Mouse (Mus musculus) naive thymus-derived CD4-positive, alpha-beta T cell, adult 2 months (primary cell): ENCODE results near the gene Rbak.
"Not testable (repeated sequence)": the region's sequence is repeated elsewhere in the genome, so short reads cannot be mapped to it uniquely, and the experiment has no call there.

Experiments
- DNase-seq: peaks from one replicate; pipeline ENCODE4 v3.0.0-alpha.2; 2011; ENCODE audit warnings: low read depth

Rbak gene

DNA sequence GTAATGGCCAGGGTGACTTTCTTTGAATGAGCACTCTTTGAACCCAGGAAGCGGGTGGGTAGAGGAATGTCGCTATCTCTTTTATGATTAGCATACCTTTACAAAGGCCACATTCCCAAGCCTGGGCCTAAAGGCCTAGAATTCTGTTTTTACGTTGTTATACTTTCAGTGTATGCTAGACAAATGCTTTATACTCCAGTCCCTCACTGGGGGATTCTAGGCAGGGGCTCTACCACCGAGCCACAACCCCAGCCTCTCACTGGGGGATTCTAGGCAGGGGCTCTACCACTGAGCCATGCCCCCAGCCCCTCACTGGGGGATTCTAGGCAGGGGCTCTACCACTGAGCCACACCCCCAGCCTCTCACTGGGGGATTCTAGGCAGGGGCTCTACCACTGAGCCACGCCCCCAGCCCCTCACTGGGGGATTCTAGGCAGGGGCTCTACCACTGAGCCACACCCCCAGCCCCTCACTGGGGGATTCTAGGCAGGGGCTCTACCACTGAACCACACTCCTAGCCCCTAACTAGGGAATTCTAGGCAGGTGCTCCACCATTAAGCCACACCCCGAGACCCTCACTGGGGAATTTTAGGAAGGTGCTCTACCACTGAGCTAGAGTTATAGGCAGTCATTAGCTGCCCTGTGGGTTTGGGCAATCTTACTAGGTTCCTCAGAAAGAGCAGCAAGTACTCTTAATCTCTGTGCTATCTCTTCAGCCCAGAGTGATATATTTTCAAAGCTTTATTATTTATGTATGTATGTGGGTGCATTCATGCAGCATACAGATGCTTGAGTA, 46.2 kb downstream of the Rbak start:
- DNase-seq, result not testable (repeated sequence)

DNA sequence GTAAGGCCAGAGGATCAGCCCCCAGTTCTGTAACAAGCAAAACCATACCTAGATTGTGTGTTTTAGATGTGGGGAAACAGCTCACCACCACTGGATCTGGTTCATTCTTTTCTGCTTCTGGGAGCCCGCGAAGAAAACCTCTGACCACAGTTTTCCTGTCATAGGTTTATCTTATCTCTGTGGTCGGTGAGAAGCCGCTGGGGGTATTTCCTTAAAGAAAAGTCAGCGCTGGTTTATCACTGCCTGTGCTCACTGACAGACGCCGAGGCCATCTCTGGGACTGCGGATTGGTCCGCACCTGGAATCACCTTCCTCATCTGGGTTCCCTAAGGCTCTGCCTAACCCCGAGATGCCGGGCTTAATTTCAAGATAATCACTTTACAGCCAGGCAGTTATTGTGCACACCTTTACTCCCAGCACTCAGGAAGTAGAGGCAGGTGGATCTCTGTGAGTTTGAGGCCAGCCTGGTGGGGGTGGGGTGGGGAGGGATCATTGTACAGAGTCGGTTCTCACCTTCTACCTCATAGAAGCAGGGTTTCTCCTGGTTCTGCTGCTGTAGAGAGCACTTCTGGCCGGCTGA, 47.5 kb downstream of the Rbak start:
- DNase-seq, result peak; percentile 73

DNA sequence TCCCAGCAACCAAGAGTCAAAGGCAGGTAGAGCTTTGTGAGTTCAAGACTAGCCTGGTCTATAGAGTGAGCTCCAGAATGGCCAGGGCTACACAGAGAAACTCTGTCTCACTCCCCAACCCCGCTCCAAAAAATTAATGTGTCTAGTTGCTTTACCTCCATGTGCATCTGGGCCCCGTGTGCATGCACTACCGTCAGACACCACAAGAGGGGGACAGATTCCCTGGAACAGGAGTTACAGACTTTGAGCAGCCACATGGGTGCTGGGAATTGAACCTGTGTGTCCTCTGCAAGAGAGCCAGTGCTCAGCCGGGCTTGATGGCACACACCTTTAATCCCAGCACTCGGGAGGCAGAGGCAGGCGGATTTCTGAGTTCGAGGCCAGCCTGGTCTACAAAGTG, 50.2 kb downstream of the Rbak start:
- peak; percentile 47 for DNase-seq

DNA sequence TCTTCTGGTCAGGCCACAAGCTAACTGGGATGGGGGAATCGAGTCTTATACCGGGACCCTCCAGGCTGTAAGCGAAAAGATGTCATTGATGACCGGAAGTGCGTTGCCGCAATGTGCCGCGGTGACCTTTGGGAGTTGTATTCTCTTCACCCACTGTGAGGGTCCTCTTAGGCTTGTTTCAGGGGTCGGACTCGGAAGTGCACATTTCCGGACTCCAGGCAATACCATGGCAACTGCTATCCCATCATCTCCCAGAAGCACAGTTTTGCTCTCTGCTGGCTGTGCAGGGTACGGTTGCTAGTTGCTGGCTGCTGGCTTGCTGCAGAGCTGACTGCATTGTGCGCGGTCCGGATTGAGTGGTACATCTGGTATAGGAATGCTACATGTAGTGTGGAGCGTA, 51.5 kb downstream of the Rbak start:
- DNase-seq, result no peak

DNA sequence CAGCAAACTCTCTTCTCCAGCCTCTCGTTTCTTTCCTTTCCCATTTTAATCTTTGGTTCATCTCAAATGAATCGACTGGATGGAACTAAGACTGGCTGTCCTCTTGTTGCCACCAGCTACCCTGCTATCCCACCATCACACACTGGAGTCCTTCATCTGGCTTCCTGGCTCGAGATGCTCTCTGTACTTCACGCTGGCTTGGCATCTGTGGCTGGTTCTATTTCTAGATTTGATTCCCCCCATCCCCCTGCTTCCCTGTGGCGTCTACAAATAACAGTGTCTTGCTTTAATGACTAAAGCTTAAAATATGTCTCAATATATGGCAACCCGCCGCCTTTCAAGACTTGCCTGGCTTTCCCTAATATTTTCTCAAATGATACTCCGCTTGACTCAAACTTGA, 52.7 kb downstream of the Rbak start:
- no peak for DNase-seq

DNA sequence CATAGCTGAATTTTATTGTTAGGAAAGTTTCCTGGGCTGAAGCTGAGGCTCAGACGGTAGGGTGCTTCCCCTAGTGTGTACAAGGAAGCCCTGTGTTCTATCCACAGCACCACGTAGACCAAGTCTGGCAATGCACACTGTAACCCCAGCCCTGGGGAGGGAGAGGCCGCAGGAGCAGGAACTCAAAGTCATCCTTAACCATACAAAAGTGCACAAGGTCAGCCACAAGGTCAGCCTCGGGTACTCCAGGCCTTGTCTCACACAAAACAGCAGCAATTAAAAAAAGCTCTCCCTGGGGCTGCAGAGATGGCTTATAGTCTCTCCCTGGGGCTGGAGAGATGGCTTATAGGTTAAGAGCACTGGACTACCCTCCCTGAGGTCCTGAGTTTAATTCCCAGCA, 53.7 kb downstream of the Rbak start:
- no peak for DNase-seq

DNA sequence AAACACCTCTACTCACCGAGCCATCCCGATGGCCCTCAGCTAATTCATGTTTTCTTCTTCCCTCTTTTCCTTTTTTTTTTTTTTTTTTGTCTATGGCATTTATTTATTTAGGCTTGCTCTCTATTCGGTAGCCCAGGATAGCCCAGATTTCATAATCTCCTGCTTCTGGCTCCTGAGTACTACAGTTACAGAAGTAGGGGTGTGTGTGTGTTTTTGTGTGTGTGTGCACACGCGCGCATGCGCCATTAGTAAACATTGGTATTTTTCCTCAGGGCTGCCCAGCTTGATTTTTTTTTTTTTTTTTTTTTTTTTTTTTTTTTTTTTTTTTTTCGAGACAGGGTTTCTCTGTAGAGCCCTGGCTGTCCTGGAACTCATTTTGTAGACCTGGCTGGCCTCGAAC, 54.5 kb downstream of the Rbak start:
- no peak for DNase-seq

DNA sequence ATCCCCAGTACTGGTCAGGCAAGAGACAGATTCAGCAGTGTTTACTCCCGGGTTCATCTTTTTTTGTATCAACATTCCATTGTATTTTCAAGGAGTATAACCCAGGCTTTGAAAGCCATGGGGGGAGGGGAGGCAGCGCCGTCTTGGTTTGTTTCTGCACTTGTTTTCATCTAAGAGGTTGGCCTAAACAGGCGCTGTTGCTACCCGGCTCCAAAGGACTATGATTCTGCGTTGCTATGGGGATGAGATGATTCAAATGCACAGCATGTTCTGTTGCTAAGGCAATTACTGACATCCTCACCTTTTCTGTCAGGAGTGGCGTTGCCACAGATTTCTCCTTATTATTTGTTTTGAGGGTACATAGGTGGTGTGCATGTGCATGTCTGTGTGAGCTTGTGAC, 55.0 kb downstream of the Rbak start:
- no peak for DNase-seq

DNA sequence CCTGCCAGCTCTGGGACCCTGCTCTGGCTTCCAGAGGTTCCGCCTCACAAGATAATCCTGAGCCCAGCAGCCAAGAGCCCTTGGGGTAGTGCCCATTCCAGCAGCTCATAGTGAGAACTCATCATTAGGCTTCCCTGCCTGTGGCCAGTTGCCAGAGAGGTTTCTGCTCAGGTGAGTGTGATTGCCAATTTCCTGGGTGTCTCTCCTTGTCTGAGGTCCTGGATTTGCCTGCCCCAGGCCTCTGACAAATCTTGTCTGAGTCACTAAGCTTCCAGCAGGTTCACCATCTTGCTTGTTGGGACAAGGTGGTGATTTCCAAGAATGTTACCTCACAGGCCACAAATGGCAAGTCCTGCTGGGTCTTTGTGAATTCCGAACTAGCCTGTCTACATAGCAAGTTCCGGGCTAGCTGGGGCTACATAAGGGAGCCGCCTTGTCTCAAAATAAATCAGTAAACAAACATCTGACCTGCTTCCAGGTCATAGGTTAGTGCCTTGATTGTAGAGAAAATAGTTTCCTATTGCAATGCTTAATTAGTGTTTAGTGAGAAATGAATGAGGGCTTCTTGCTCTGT, 55.7 kb downstream of the Rbak start:
- no peak for DNase-seq

DNA sequence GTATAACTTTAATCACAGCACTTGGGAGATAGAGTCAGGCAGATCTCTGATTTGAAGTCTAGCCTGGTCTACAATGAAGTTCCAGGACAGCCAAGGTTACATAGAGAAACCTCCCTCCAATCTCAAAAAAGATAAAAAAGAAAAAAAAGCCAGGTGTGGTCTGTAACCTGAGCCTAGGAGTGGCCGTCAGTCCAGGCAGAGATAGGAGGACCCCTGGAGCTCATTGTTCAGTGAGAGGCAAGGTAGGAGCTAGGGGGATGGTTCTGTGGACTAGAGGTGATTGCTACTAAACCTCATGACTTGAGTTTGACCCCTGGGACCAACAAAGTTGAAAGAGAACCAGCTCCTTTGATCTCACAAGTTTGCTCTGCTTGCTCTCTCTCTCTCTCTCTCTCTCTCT, 57.9 kb downstream of the Rbak start:
- DNase-seq, result no peak
